In genomic region chr9:96363581-96364140, GRCm38 (mm10) we compare ENCODE assay signal across 8 mouse cellular contexts. TPM values are rescaled to one million over a fixed set of nuclear protein-coding genes. Genes with fewer than 3 reads are reported as not detected.
DNase-seq lines count a peak whose midpoint lies in the region; ATAC-seq and TF ChIP-seq lines count a peak whose summit lies in the region.

No protein-coding gene starts in this region.

- peak overlapping the region; percentile 66 for H3K4me2 ChIP-seq in neural tube, embryonic 15.5 days

- ATAC-seq in neural tube, embryonic 15.5 days (ENCODE audit: low FRiP score) = peak; percentile 69

- H3K9me3 ChIP-seq in MEL (replicated peaks; ENCODE audit: insufficient read depth, low read length) = no peaks in the 10 kb centered on the region
- no peaks in the 10 kb centered on the region for H3K9me3 ChIP-seq in neural tube, embryonic 15.5 days (replicated peaks)

- peak overlapping the region; percentile 92 for H3K9ac ChIP-seq in MEL (ENCODE audit: control insufficient read depth, low read depth, low read length, poor library complexity, severe bottlenecking)
- peak overlapping the region; percentile 70 for H3K9ac ChIP-seq in neural tube, embryonic 15.5 days (replicated peaks)

- 0 out of 4 replicates have a peak, but pooled peaks of 1 of the 2 experiments have one; percentile 21 for TF ChIP-seq EP300 in MEL (IDR thresholded peaks at IDR 0.05; ENCODE audit: low read depth in 1 of 2, low read length in 2 of 2)

- under 1% methylated on average over 64 of the region's 64 CpGs for WGBS in cerebellum, adult 2 months
- 3% methylated on average over 63 of the region's 64 CpGs for WGBS in lung, adult 2 months
- WGBS in neural tube, embryonic 15.5 days = under 1% methylated on average over 52 of the region's 64 CpGs

- H3K4me1 ChIP-seq in MEL (ENCODE audit: control insufficient read depth in 1 of 2, insufficient read depth in 2 of 2, low read length in 2 of 2) = peaks cover 5 to 7% of the 10 kb centered on the region in 2 experiments
- peaks cover 13% of the 10 kb centered on the region; the same call in 1 of the 2 replicates for H3K4me1 ChIP-seq in cerebellum, adult 2 months (ENCODE audit: control insufficient read depth, insufficient read depth, low read length)
- H3K4me1 ChIP-seq in lung, adult 2 months (ENCODE audit: control insufficient read depth, insufficient read depth, low read length) = peaks cover 2% of the 10 kb centered on the region
- peaks cover 27% of the 10 kb centered on the region for H3K4me1 ChIP-seq in neural tube, embryonic 15.5 days

- peaks cover 0 to 23% of the 10 kb centered on the region in 2 experiments; a peak in 2 of 4 replicates for H3K36me3 ChIP-seq in MEL (ENCODE audit: control insufficient read depth in 1 of 2, insufficient read depth in 2 of 2, low read length in 2 of 2)
- H3K36me3 ChIP-seq in neural tube, embryonic 15.5 days = no peaks in the 10 kb centered on the region

- H3K27me3 ChIP-seq in MEL (ENCODE audit: control insufficient read depth in 1 of 2, insufficient read depth in 2 of 2, low read length in 2 of 2) = no peaks in the 10 kb centered on the region
- no peaks in the 10 kb centered on the region for H3K27me3 ChIP-seq in cerebellum, adult 2 months (ENCODE audit: control insufficient read depth, insufficient read depth, low read length)
- H3K27me3 ChIP-seq in neural tube, embryonic 15.5 days (replicated peaks) = no peaks in the 10 kb centered on the region

- H3K79me2 ChIP-seq in MEL (ENCODE audit: control insufficient read depth, insufficient read depth, low read length, poor library complexity) = peaks cover 37% of the 10 kb centered on the region

- no peak for TF ChIP-seq RAD21 in MEL (IDR thresholded peaks at IDR 0.05; ENCODE audit: low read depth, low read length)

- peak overlapping the region; percentile 80 for H3K27ac ChIP-seq in MEL (ENCODE audit: control insufficient read depth, low read depth, low read length)
- H3K27ac ChIP-seq in cerebellum, adult 2 months (ENCODE audit: insufficient read depth, low read length) = peak overlapping the region; percentile 78
- peak overlapping the region; percentile 89 for H3K27ac ChIP-seq in layer of hippocampus, adult 2 months
- peak overlapping the region; percentile 90 for H3K27ac ChIP-seq in neural tube, embryonic 15.5 days (replicated peaks)

- DNase-seq in MEL (ENCODE audit: low read depth, low spot score) = peak; percentile 70
- peak; percentile 85 for DNase-seq in cerebellum, adult 2 months
- DNase-seq in forelimb bud, embryonic 11.5 days (ENCODE audit: low read depth, low spot score) = peak; percentile 46
- peak; percentile 79 for DNase-seq in heart, postnatal 4 days
- peak; percentile 51 to 58 for DNase-seq in layer of hippocampus, adult 2 months (ENCODE audit: low spot score in 2 of 2)
- peak; percentile 70 for DNase-seq in lung, adult 2 months
- peak; percentile 76 for DNase-seq in testis, postnatal 14 days (ENCODE audit: low spot score)

- peak overlapping the region; percentile 95 for H3K4me3 ChIP-seq in MEL (ENCODE audit: control insufficient read depth in 1 of 2, insufficient read depth in 1 of 2, low read depth in 2 of 2, low read length in 2 of 2)
- H3K4me3 ChIP-seq in cerebellum, adult 2 months (replicated peaks; ENCODE audit: insufficient read depth, low read depth, low read length) = peak overlapping the region; percentile 81
- H3K4me3 ChIP-seq in layer of hippocampus, adult 2 months = peak overlapping the region; percentile 83
- peak overlapping the region; percentile 82 for H3K4me3 ChIP-seq in lung, adult 2 months (replicated peaks; ENCODE audit: extremely low read depth, low read depth, low read length)
- H3K4me3 ChIP-seq in neural tube, embryonic 15.5 days (replicated peaks) = peak overlapping the region; percentile 91

- TF ChIP-seq CTCF in MEL (IDR thresholded peaks at IDR 0.05 in 2 of 3, conservative IDR thresholded peaks at IDR 0.05 in 1 of 3; ENCODE audit: control insufficient read depth in 1 of 3, insufficient read depth in 1 of 3, low read depth in 2 of 3, low read length in 3 of 3, poor library complexity in 1 of 3, severe bottlenecking in 1 of 3) = no peak
- no peak for TF ChIP-seq CTCF in cerebellum, adult 2 months (IDR thresholded peaks at IDR 0.05; ENCODE audit: borderline replicate concordance, insufficient read depth, low read depth, low read length)
- no peak for TF ChIP-seq CTCF in layer of hippocampus, adult 2 months (conservative IDR thresholded peaks at IDR 0.05)
- TF ChIP-seq CTCF in lung, adult 2 months (IDR thresholded peaks at IDR 0.05; ENCODE audit: insufficient read depth, low read length) = no peak

- TF ChIP-seq POLR2A in MEL (IDR thresholded peaks at IDR 0.05; ENCODE audit: control insufficient read depth in 1 of 2, insufficient read depth in 1 of 2, low read depth in 1 of 2, low read length in 2 of 2, poor library complexity in 1 of 2) = peak in 1 of 2 experiments; percentile 37; a peak in 1 of 4 replicates
- TF ChIP-seq POLR2A in cerebellum, adult 2 months (IDR thresholded peaks at IDR 0.05; ENCODE audit: borderline replicate concordance, insufficient read depth, low read length) = no peak
- peak; percentile 27; the same call in 1 of the 2 replicates for TF ChIP-seq POLR2A in lung, adult 2 months (IDR thresholded peaks at IDR 0.05; ENCODE audit: borderline replicate concordance, extremely low read depth, low read depth, low read length)

TF ChIP-seq in MEL, 35 proteins besides CTCF, POLR2A, EP300 and RAD21:
- TF ChIP-seq MXI1 (IDR thresholded peaks at IDR 0.05; ENCODE audit: low read depth, low read length) = peak; percentile 22
- no peak for TF ChIP-seq ZKSCAN1 (IDR thresholded peaks at IDR 0.05; ENCODE audit: low read depth, low read length)
- TF ChIP-seq MAX (IDR thresholded peaks at IDR 0.05; ENCODE audit: low read length) = peak; percentile 50
- 0 out of 2 replicates have a peak, but pooled peaks have one; percentile 8 for TF ChIP-seq HCFC1 (IDR thresholded peaks at IDR 0.05; ENCODE audit: low read depth, low read length)
- no peak for TF ChIP-seq RCOR1 (IDR thresholded peaks at IDR 0.05; ENCODE audit: low read depth, low read length)
- no peak for TF ChIP-seq BHLHE40 (IDR thresholded peaks at IDR 0.05; ENCODE audit: borderline replicate concordance, low read depth, low read length)
- TF ChIP-seq TBP (IDR thresholded peaks at IDR 0.05; ENCODE audit: low read depth, low read length) = no peak
- 0 out of 2 replicates have a peak, but pooled peaks have one; percentile 10 for TF ChIP-seq SIN3A (IDR thresholded peaks at IDR 0.05; ENCODE audit: low read length)
- no peak for TF ChIP-seq GABPA (IDR thresholded peaks at IDR 0.05; ENCODE audit: low read depth, low read length)
- no peak for TF ChIP-seq USF1 (IDR thresholded peaks at IDR 0.05; ENCODE audit: low read depth, low read length)
- 0 out of 2 replicates have a peak, but pooled peaks have one; percentile 44 for TF ChIP-seq MYC (IDR thresholded peaks at IDR 0.05; ENCODE audit: low read depth, low read length)
- TF ChIP-seq ZNF384 (IDR thresholded peaks at IDR 0.05; ENCODE audit: low read depth, low read length) = no peak
TF ChIP-seq in MEL: peak in this region for 5.

RNA-seq across cellular contexts. Expression of gene Atp1b3, which starts 0.6 kb away (rescaled TPM):
- 57.8 TPM in 2 replicates for total RNA-seq in MEL (2012; rRNA removed)
- polyA plus RNA-seq in MEL (2012; ENCODE audit: insufficient read depth in 1 of 2, insufficient read length in 2 of 2, low read depth in 1 of 2, low replicate concordance in 2 of 2, missing spikeins in 1 of 2) = 10 to 100 TPM in 1 of 2 experiments, not detected in 1; 70.6 TPM
- polyA plus RNA-seq in cerebellum, adult 2 months (2012; rRNA removed) = 179 and 202 TPM in 2 replicates
- total RNA-seq in heart, postnatal 4 days (2021) = 10 to 100 TPM; 77.6 to 81.1 TPM
- total RNA-seq in layer of hippocampus, adult 2 months (2021) = 10 to 100 TPM; 72.4 to 88.6 TPM
- polyA plus RNA-seq in lung, adult 2 months (2012; rRNA removed) = 98.2 and 101 TPM in 2 replicates
- 177 and 189 TPM in 2 replicates for polyA plus RNA-seq in neural tube, embryonic 15.5 days (2015; fragmentation: Nextera tagmentation; extraction: Ambion mirVana)

Comparison
In these comparisons a context has a peak if more than half of its experiments do, and no peak if none do; other contexts are left out.
1. Peak in every context shown above with its lines: DNase-seq, ATAC-seq, H3K4me3 ChIP-seq and H3K27ac ChIP-seq.